Mouse (Mus musculus) hindbrain, postnatal 0 days (tissue): ENCODE measurements at regions not wholly inside any gene's neighbourhood (a gene's known extent, or its start where the extent isn't known, plus 50 kb on each side); places are given as distances from the start of the nearest gene placed in this dataset.

Experiments used
- ATAC-seq: fragments of 200-750 bp; cut with Nextera tagmentation; 2 replicates; pipeline ENCODE4 v1.8.0; 2017; ENCODE audit warnings: mild to moderate bottlenecking, moderate TSS enrichment, moderate library complexity
- DNase-seq: peaks from one replicate; pipeline ENCODE4 v3.0.0-alpha.2; 2015; ENCODE audit warnings: low spot score
- H3K27ac ChIP-seq: fragments of 300-500 bp; sonication (generic); 2 replicates; pipeline ENCODE4 v1.5.1; 2014; ENCODE audit warnings: mild to moderate bottlenecking
- H3K27me3 ChIP-seq: fragments of 300-500 bp; sonication (generic); 2 replicates; pipeline ENCODE4 v1.6.1; 2014; ENCODE audit warnings: low read length, mixed read lengths; ENCODE audit not compliant: insufficient read depth
- H3K36me3 ChIP-seq: fragments of 300-500 bp; sonication (generic); 2 replicates; pipeline ENCODE4 v1.6.1; 2014; ENCODE audit warnings: low read length, mixed read lengths; ENCODE audit not compliant: insufficient read depth
- H3K4me1 ChIP-seq: fragments of 300-500 bp; sonication (generic); 2 replicates; pipeline ENCODE4 v1.6.1; 2014; ENCODE audit warnings: antibody characterized with exemption, low read length, mixed read lengths; ENCODE audit not compliant: insufficient read depth
- H3K4me2 ChIP-seq: fragments of 300-500 bp; sonication (generic); 2 replicates; pipeline ENCODE4 v1.6.1; 2014; ENCODE audit warnings: low read depth, mild to moderate bottlenecking, low read length, moderate library complexity, mixed read lengths
- H3K4me3 ChIP-seq: fragments of 300-500 bp; sonication (generic); 2 replicates; pipeline ENCODE4 v1.5.1; 2014; ENCODE audit warnings: low read length
- H3K9ac ChIP-seq: fragments of 300-500 bp; sonication (generic); replicated peaks from 2 replicates; pipeline ENCODE4 v1.6.1; 2014; ENCODE audit warnings: mild to moderate bottlenecking, low read length, moderate library complexity, mixed read lengths
- H3K9me3 ChIP-seq: fragments of 300-500 bp; sonication (generic); 2 replicates; pipeline ENCODE4 v1.6.1; 2016; ENCODE audit warnings: low read length, mixed read lengths
- CTCF ChIP-seq: IDR thresholded peaks from 2 replicates; pipeline ENCODE4 v1.5.1; 2016; ENCODE audit warnings: antibody characterized with exemption, control low read depth, low read depth
- WGBS: fragments of 180-500 bp; shearing (Covaris S2); extraction: QIAGEN DNeasy Blood & Tissue Kit; methylation state at CpG from one replicate; pipeline ENCODE4 v1.1.7; 2014; 5-methylcytosine and 5-hydroxymethylcytosine counted together

- no peaks in the 10 kb centered on the region for H3K4me1 ChIP-seq
- no peaks in the 10 kb centered on the region for H3K9me3 ChIP-seq
- H3K4me2 ChIP-seq: no peak overlapping the region
- no peak overlapping the region for H3K4me3 ChIP-seq
- DNase-seq: no peak
- no peaks in the 10 kb centered on the region for H3K36me3 ChIP-seq
- 62% methylated on average over 5 of the region's 5 CpGs for WGBS
- no peak overlapping the region for H3K9ac ChIP-seq
- no peaks in the 10 kb centered on the region for H3K27me3 ChIP-seq
- no peak overlapping the region for H3K27ac ChIP-seq
- ATAC-seq: no peak
- TF ChIP-seq CTCF: no peak
These were observed 448.6 kb upstream of the Btbd3 start for GRCm38 (mm10) chr2:137807594-137808295.

GRCm38 (mm10) chr2:137794841-137795240 lies 461.5 kb upstream of the Btbd3 start:
- H3K9me3 ChIP-seq: no peaks in the 10 kb centered on the region
- H3K27ac ChIP-seq: no peak overlapping the region
- no peaks in the 10 kb centered on the region for H3K4me1 ChIP-seq
- no peak overlapping the region for H3K9ac ChIP-seq
- H3K4me2 ChIP-seq: no peak overlapping the region
- H3K27me3 ChIP-seq: no peaks in the 10 kb centered on the region
- DNase-seq (no peak), ATAC-seq (no peak)
- no peaks in the 10 kb centered on the region for H3K36me3 ChIP-seq
- no peak overlapping the region for H3K4me3 ChIP-seq
- 33% methylated on average over 2 of the region's 2 CpGs for WGBS
- no peak for TF ChIP-seq CTCF

- Histone ChIP-seq H3K36me3 (no peaks in the 10 kb centered on the region), H3K4me1 (no peaks in the 10 kb centered on the region), H3K27ac (no peak overlapping the region), H3K9me3 (no peaks in the 10 kb centered on the region), H3K27me3 (no peaks in the 10 kb centered on the region), H3K9ac (no peak overlapping the region), H3K4me2 (no peak overlapping the region), H3K4me3 (no peak overlapping the region)
- ATAC-seq (no peak), DNase-seq (no peak)
- no peak for TF ChIP-seq CTCF
- WGBS: 85% methylated on average over 6 of the region's 6 CpGs
These were observed 472.3 kb upstream of the Btbd3 start for GRCm38 (mm10) chr2:137784091-137784490.

GRCm38 (mm10) chr2:137777430-137777829 lies 478.9 kb upstream of the Btbd3 start:
- Histone ChIP-seq H3K27me3 (no peaks in the 10 kb centered on the region), H3K27ac (no peak overlapping the region), H3K4me3 (no peak overlapping the region), H3K9ac (no peak overlapping the region), H3K4me2 (no peak overlapping the region), H3K9me3 (no peaks in the 10 kb centered on the region), H3K36me3 (no peaks in the 10 kb centered on the region), H3K4me1 (no peaks in the 10 kb centered on the region)
- no peak for TF ChIP-seq CTCF
- DNase-seq (no peak), ATAC-seq (no peak)
- 89% methylated on average over 3 of the region's 3 CpGs for WGBS

GRCm38 (mm10) chr2:137764785-137765184 lies 491.6 kb upstream of the Btbd3 start:
- Histone ChIP-seq H3K36me3 (no peaks in the 10 kb centered on the region), H3K9ac (no peak overlapping the region), H3K27ac (no peak overlapping the region), H3K27me3 (no peaks in the 10 kb centered on the region), H3K9me3 (no peaks in the 10 kb centered on the region), H3K4me1 (no peaks in the 10 kb centered on the region), H3K4me2 (no peak overlapping the region), H3K4me3 (no peak overlapping the region)
- no peak for TF ChIP-seq CTCF
- no peak for DNase-seq
- no peak for ATAC-seq

GRCm38 (mm10) chr2:137759455-137759854 lies 496.9 kb upstream of the Btbd3 start:
- ATAC-seq (no peak), DNase-seq (no peak)
- Histone ChIP-seq H3K36me3 (no peaks in the 10 kb centered on the region), H3K9ac (no peak overlapping the region), H3K4me3 (no peak overlapping the region), H3K27me3 (no peaks in the 10 kb centered on the region), H3K4me1 (peaks cover 3% of the 10 kb centered on the region; the same call in 1 of the 2 replicates), H3K9me3 (no peaks in the 10 kb centered on the region), H3K4me2 (no peak overlapping the region), H3K27ac (no peak overlapping the region)
- no peak for TF ChIP-seq CTCF
- whole genome bisulfite sequencing: 88% methylated on average over 2 of the region's 2 CpGs

GRCm38 (mm10) chr2:137758389-137758788 lies 498.0 kb upstream of the Btbd3 start:
- Histone ChIP-seq H3K27ac (no peak overlapping the region), H3K36me3 (no peaks in the 10 kb centered on the region), H3K4me2 (no peak overlapping the region), H3K9me3 (no peaks in the 10 kb centered on the region), H3K27me3 (no peaks in the 10 kb centered on the region), H3K4me1 (peaks cover 3% of the 10 kb centered on the region; the same call in 1 of the 2 replicates), H3K9ac (no peak overlapping the region), H3K4me3 (no peak overlapping the region)
- no peak for TF ChIP-seq CTCF
- ATAC-seq: no peak
- no peak for DNase-seq
- 81% methylated on average over 4 of the region's 4 CpGs for whole genome bisulfite sequencing
